Mouse (Mus musculus) kidney, postnatal 36 days (tissue): ENCODE results near the gene Zfp646.
"Not testable (repeated sequence)": the region's sequence is repeated elsewhere in the genome, so short reads cannot be mapped to it uniquely, and the experiment has no call there.

Source experiments
- DNase-seq, 2 experiments: peaks; one replicate each; pipeline ENCODE4 v3.0.0; 2021 to 2022; ENCODE audit warnings: mixed read lengths in 2 of 2

Zfp646 gene

GRCm38 (mm10) chr7:127885951-127886350 is 9.9 kb downstream of the Zfp646 start:
- peak; percentile 34 to 43 for DNase-seq

- DNase-seq: no peak
Observed at GRCm38 (mm10) chr7:127886551-127886950, 10.5 kb downstream of the Zfp646 start.

GRCm38 (mm10) chr7:127887191-127887590 is 11.2 kb downstream of the Zfp646 start:
- DNase-seq: no peak

- DNase-seq: no peak
Observed at GRCm38 (mm10) chr7:127887781-127888180, 11.8 kb downstream of the Zfp646 start.

GRCm38 (mm10) chr7:127888821-127889220 is 12.8 kb downstream of the Zfp646 start:
- no peak for DNase-seq

GRCm38 (mm10) chr7:127890798-127891197 is 14.8 kb downstream of the Zfp646 start, which contains the start of gene Prss53:
Prss53 (minus strand) TSS chr7:127890970.
- DNase-seq: peak; percentile 88 to 90

- DNase-seq: peak; percentile 37 to 52
Observed at GRCm38 (mm10) chr7:127894480-127894879, 18.5 kb downstream of the Zfp646 start.

GRCm38 (mm10) chr7:127895442-127895841 is 19.4 kb downstream of the Zfp646 start, which contains the start of the genes Gm21974 and Vkorc1:
Gm21974 (minus strand) TSS chr7:127895454.
Vkorc1 (minus strand) TSS chr7:127895617.
- DNase-seq: peak; percentile 98 to 99

GRCm38 (mm10) chr7:127895891-127896290 is 19.9 kb downstream of the Zfp646 start:
- not testable (repeated sequence) for DNase-seq

GRCm38 (mm10) chr7:127896384-127896783 is 20.4 kb downstream of the Zfp646 start:
- peak; percentile 55 to 85 for DNase-seq

- DNase-seq: no peak
Observed at GRCm38 (mm10) chr7:127897542-127897941, 21.5 kb downstream of the Zfp646 start.

GRCm38 (mm10) chr7:127898179-127898956 is 22.3 kb downstream of the Zfp646 start:
- DNase-seq: peak in 1 of 2 experiments; percentile 45

- DNase-seq: peak in 1 of 2 experiments; percentile 55
Observed at GRCm38 (mm10) chr7:127899997-127900396, 24.0 kb downstream of the Zfp646 start.

- no peak for DNase-seq
Observed at GRCm38 (mm10) chr7:127901772-127902171, 25.8 kb downstream of the Zfp646 start.

- DNase-seq: peak; percentile 84 to 86
Observed at GRCm38 (mm10) chr7:127903971-127904796, 28.2 kb downstream of the Zfp646 start, which contains the start of gene Bckdk. Bckdk (plus strand) TSS chr7:127904082.

GRCm38 (mm10) chr7:127907939-127908338 is 31.9 kb downstream of the Zfp646 start:
- no peak for DNase-seq

- peak in 1 of 2 experiments; percentile 42 for DNase-seq
Observed at GRCm38 (mm10) chr7:127908656-127909055, 32.6 kb downstream of the Zfp646 start.

- DNase-seq: peak; percentile 95
Observed at GRCm38 (mm10) chr7:127912190-127912871, 36.3 kb downstream of the Zfp646 start, which contains the start of gene Kat8. Kat8 (plus strand) TSS chr7:127912516.

- no peak for DNase-seq
Observed at GRCm38 (mm10) chr7:127912938-127913337, 36.9 kb downstream of the Zfp646 start.

GRCm38 (mm10) chr7:127915293-127915692 is 39.3 kb downstream of the Zfp646 start:
- DNase-seq: no peak

GRCm38 (mm10) chr7:127918203-127918602 is 42.2 kb downstream of the Zfp646 start:
- DNase-seq: peak; percentile 68 to 87

GRCm38 (mm10) chr7:127919290-127919689 is 43.3 kb downstream of the Zfp646 start:
- peak in 1 of 2 experiments; percentile 72 for DNase-seq

- DNase-seq: peak; percentile 59 to 77
Observed at GRCm38 (mm10) chr7:127921516-127921915, 45.5 kb downstream of the Zfp646 start.
